Mouse (Mus musculus) 416B (cell line): Measurements from ENCODE around the gene Btbd35f1.
"Not testable (repeated sequence)": the region's sequence is repeated elsewhere in the genome, so short reads cannot be mapped to it uniquely, and the experiment has no call there.

Source experiments
- DNase-seq: peaks from one replicate; pipeline ENCODE4 v3.0.0; 2011; ENCODE audit warnings: low read depth

The Btbd35f1 gene

DNA sequence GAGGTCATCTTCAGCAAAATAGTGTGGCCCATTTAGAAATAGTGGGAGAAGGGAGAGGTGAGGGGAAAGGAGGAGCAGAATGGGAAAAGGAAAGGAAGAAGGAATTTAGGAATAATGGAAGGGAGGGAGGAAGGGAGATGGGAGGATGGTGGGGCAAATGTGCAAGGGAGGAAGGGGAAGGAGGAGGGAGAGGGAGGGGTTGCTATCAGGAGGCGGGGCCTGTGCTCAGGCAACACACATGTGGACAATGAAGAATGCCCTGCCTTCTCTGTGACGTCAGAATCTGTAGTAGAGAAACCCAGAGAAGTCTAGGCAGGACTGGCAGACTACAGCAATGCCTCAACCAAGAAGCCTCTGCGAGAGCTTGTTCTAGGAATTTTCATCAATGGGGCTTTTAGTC is at the start of gene Btbd35f1:
Gene Btbd35f1, plus strand, starts transcription at position 301 of the 400 bp plus-strand sequence.
- not testable (repeated sequence) for DNase-seq

DNA sequence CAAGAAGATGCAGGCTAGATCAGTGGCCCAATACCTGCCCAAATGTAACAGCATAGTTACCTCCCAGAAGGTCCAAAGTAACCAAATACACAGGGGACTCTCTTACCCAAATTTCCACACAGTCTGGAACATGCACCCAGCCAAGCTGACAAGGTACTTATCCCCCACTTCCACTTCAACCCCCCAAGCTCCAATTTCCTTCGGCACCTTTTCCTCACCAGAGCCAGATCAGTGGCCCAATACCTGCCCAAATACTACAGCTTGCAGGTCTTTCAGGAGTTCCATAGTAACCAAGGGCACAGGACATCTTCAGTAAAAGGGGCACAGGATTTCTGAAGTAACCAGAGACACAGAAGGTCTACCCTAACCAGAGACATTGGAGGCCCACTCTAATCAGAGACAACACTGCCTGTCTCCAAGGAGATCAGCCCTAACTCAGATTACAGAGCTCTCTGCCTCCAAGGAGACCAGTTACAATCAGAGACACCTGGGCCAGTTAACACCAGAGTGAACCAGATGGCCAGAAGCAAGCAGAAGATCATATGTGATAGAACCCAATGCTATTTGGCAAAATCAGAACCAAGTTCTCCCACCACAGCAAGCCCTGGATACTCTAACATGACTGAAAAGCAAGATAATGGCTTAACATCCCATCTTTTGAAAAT is 31.2 kb downstream of the Btbd35f1 start:
- DNase-seq: not testable (repeated sequence)

GRCm38 (mm10) chrX:32601008-32601407 is 41.2 kb downstream of the Btbd35f1 start:
- DNase-seq: not testable (repeated sequence)

GRCm38 (mm10) chrX:32601425-32601824 is 41.6 kb downstream of the Btbd35f1 start:
- DNase-seq: not testable (repeated sequence)
